Mouse (Mus musculus) gastrocnemius, postnatal 14 days (tissue): ENCODE data around the gene Ifi213. TPM values are rescaled to one million over a fixed set of nuclear protein-coding genes. Genes with fewer than 3 reads are reported as not detected.
"Not testable (repeated sequence)": the region's sequence is repeated elsewhere in the genome, so short reads cannot be mapped to it uniquely, and the experiment has no call there.

Experiments used
- DNase-seq: peaks from one replicate; pipeline ENCODE4 v3.0.0; 2021; ENCODE audit warnings: mixed read lengths
- intact Hi-C: fragments of 180-260 bp; cut with DNase I; formaldehyde crosslinking; loops from one replicate; pipeline ENCODE4 v1.15.1; 2025; ENCODE audit warnings: low total_unique reads
- long read RNA-seq, 2 experiments: library from polyadenylated mRNA; stranded (forward); transcript quantifications; one replicate each; pipeline ENCODE4 v2.0.0; 2021
- microRNA-seq, 2 experiments: library from miRNA; unstranded; fragments of <30 nt; microRNA quantifications; one replicate each; pipeline ENCODE4 v1.2.0; 2021
- total RNA-seq, 2 experiments: library from RNA; stranded (reverse); gene quantifications; 2 replicates each; pipeline ENCODE4 v1.2.3; 2021

Ifi213 gene
- not detected for total RNA-seq
- long read RNA-seq, experiment 1 = 0 reads
- long read RNA-seq, experiment 2 = 0 reads

DNA sequence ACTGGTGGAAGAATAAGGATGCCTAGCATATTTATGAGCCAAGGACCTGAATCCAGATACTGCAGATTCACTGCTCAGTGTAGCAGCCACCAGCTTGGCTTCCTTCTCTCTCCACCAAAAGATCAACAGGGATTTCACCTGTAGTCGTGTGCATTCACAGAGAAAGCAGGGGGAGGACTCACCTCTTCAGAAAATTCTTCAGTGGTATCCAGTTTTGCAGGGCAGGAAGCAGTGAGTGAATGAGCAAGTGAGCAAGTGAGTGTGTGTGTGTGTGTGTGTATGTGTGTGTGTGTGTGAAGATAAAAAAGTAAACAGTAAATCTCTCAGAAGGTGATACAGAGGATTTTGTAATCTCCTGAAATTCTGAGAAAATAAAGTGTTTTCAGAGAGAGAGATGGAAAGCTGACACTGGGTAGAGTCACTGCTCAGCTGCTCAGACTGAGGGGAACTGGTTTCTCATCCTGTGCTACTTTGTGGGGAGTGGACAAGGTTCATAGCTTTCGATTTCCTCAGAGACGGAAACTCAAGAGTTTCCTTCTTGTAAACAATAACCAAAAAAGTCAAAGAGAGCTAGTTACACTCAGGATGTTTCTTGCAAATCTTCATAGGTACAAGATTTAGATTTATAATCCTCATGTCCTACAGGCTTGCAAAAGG lies at the start of gene Ifi213:
Gene Ifi213 (minus strand): TSS at position 437 of the 657 bp plus-strand sequence.
- DNase-seq, intact Hi-C loops: not testable (repeated sequence)

DNA sequence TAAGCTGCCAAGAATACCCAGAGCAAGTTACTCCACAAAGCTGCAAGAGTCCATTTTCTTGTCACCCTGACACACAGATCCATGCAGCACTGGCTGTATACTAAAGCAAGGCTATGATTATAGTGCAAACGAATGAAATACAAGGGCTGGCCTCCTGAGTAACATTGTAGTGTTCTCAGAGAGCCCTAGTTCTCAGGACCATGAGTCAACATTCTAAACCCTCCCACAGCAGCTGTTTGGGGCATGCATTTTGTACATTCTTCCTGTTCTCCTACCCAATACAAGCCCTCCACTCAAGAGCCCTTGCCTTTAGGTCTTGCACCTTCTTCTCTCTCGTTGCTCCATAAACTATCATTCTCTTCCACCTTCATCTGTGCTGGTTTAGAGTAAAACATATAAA lies 46.3 kb upstream of the Ifi213 start:
- intact Hi-C loops = no loop called here
- no peak for DNase-seq

DNA sequence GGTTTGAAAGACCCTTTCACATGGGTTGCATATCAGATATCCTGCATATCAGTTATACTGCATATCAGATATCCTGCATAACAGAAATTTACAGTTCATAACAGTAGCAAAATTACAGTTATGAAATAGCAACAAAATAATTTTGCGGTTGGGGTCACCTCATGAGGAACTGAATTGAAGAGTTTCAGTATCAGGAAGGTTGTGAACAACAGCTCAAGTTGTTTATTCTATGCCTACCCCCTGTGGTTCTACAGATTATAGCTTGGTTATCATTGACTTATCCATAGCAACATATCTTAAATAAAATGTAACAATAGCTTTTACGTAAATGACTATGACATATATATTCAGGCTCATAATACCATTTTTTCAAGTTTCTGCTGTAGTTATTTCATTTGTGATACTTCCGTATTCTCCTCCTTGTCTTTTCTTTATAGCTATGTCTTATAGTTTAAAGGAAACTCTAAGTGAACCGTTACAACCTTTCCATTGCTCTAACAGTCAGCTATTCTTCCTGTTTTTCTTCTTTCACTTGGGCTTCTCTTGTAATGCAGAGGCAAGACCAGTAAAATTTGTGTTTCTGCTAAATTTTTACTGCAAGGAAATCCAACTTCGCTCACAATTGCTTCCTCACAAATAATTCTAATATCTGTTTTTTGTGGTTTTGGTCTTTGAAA lies 35.0 kb upstream of the Ifi213 start:
- intact Hi-C loops = no loop called here

DNA sequence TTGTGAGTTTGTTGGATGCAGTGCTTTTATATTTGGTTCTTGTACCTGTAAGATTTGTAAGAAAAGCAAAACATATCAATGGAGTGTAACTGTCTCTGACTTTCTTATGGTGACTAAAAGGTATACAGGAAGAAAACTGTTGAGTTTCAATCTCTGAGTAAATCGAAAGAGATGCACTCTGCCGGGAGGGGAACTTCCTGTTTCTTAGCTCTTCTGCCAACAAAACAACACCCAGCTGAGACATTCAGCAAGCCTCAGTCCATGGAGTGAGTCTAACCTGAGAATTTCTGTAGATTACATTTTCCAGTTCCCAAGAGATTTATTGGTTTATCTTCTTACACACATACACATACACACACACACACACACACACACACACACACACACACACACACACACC lies 31.5 kb upstream of the Ifi213 start, which contains the start of gene Ifi209:
Gene Ifi209 (plus strand): TSS at position 296 of the 400 bp plus-strand sequence.
- not testable (repeated sequence) for DNase-seq

More for the DNA sequence above, 35.0 kb upstream of the Ifi213 start:
- no peak for DNase-seq

DNA sequence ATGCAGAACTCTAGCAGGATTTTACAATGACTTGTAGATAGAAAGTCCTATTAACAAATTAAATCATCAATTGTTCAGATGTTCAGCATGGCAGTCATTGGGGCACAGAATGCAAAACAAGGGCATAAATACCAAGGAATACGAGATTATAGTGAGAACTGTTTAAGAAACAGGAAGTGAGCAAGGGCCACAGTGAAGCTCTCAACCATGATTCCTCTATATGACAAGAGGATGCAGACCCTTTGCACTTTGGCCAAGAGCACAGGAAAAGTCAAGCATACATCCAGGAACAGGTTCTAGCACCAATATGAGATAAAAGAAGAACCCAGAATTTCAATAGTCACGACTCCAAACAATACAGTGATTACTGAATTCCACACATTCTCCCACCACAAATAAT lies 27.6 kb upstream of the Ifi213 start:
- intact Hi-C loops = no loop called here
- no peak for DNase-seq

More for the DNA sequence above, 31.5 kb upstream of the Ifi213 start, which contains the start of gene Ifi209:
- intact Hi-C loops = not testable (repeated sequence)

DNA sequence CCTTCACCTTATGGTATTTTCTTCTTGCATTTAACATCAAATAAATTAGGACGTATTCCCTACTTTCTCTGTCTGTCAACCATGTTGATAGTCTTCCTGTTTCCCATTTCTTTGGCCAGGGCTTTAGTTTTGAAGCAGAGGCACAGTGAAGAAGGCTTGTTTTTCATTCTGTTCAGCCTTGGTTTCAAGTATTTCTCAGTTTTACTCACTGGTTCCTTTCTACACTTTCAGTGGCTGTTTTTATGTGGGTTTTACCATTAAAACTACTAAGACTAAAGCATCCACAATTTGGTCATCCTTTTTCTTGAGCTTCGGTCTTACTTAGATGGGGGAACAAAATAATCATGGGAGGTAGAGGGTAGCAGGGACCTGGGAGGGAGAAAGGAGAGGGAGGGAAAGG lies 25.0 kb upstream of the Ifi213 start:
- no peak for DNase-seq
- intact Hi-C loops = no loop called here

DNA sequence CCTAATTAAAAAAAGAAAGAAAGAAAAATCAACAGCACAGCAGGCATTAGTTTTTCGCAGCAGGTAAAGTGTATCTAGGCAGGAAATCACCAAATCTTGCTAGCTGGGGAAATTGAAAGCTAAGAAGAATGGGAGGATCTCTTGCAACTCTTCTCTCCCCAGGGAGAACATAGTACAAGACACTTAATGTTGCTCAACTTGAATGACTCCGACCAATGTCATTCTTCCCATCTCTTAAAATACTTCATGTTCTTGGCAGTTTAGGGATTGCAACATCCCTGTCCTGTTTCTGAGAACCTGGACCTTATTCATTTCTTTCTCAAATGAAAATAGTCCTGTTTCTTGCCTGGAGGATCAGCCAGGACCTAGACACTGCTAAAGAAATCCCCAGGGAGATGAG lies 23.1 kb upstream of the Ifi213 start:
- intact Hi-C loops, DNase-seq: not testable (repeated sequence)

DNA sequence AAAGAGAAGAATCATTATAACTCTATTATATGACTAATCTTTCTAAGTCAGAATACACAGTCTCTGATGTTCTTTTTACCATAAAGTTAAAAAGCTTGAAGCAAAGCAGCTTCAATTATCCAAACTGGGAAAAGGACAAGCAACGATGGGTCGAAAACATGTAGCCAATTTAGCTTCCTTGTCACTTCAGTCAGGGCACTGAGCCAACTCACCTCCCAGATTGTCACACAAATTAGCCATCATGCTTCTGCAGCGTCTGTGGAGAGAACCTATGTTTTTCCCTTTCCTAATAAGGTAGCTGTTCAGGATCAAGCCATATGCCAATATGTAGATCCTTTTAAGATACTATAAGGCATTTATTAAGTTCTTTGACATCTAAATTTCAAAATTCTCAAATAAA lies 11.2 kb upstream of the Ifi213 start:
- intact Hi-C loops, DNase-seq: not testable (repeated sequence)

DNA sequence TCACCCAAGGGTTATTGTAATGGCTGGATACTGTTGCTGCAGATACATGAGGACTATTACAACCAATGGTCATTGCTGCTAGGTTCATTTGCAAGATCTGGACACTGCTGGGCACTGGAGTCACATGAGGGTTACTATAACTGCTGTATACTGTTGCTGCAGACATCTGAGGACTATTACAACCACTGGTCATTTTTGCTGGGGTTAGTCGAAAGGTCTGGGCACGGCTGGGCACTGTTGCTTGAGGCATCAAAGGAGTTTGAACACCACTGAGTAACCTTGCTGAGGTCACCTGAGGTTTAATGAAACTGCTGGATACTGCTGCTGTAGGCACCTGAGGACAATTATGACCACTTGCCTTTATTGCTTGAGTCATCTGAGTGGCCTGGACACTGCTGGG lies 9.4 kb downstream of the Ifi213 start:
- intact Hi-C loops, DNase-seq: not testable (repeated sequence)

DNA sequence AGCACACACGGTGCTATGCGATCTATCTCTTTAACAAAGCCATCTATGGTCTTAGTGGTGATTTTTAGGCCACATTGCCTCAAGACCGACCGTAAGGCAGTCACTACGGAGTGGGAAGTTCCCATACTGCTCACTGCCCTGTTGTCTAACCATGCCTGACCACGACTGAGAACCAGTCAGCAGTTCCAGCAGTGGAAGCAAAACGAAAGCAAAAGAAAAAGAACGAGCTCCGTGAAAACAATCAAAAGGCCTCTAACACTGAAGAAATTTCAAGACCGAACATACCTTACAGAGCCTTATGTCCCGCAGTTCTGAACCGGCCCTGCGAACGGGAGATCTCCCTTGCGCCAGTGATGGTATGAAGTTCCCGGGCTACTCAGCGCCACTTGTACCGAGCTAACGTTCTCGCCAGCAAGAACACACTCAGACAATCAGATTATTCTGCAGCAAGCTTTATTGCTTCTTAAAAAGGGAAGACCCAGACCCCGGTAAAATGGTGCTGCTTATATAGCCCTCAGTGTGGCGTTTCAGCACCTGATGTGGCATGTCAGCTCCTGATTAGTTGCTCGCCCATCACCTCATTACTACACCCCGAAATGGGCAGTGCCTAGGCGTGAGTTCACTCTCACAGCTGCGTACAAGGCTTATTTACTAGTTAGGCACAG lies 19.0 kb downstream of the Ifi213 start:
- no peak for DNase-seq
- intact Hi-C loops = no loop called here

DNA sequence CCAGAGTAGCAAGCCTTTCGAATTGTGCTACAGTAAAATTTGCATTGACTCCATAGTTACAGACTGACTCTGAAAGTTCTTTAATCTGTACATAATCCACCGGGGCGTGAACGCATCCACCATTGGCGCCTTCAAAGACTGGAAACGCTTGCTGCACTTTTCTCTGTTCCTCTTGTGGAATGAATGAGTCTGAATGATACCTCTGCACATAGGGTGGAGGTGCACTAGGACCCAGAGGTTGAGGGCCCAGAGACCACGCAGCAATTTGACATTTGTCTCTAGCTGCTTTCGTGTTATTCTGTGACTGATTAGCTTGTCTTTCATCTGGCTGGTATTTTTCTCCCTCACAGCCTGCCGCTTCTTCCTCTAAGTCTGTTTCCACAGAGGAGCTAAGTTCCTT lies 20.0 kb downstream of the Ifi213 start:
- intact Hi-C loops = no loop called here
- no peak for DNase-seq

DNA sequence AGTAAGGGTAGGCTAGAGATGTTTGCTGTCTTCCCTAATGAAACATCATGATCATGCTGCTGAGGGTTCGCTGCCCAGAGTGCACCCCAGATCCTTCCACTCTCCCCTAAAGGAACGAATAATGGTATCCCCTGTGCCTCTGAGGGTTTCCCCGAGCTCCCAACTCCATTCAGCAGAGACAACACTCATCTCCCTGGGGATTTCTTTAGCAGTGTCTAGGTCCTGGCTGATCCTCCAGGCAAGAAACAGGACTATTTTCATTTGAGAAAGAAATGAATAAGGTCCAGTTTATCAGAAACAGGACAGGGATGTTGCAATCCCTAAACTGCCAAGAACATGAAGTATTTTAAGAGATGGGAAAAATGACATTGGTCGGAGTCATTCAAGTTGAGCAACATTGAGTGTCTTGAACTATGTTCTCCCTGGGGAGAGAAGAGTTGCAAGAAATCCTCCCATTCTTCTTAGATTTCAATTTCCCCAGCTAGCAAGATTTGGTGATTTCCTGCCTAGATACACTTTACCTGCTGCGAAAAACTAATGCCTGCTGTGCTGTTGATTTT lies 48.5 kb downstream of the Ifi213 start:
- DNase-seq, intact Hi-C loops: not testable (repeated sequence)

DNA sequence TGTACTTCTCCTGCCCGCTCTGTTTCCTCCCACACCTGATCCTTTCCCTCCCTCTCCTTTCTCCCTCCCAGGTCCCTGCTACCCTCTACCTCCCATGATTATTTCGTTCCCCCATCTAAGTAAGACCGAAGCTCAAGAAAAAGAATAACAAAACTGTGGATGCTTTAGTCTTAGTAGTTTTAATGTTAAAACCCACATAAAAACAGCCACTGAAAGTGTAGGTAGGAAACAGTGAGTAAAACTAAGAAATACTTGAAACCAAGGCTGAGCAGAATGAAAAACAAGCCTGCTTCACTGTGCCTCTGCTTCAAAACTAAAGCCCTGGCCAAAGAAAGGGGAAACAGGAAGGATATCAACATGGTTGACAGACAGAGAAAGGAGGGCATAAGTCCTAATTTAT lies 50.3 kb downstream of the Ifi213 start:
- intact Hi-C loops, DNase-seq: not testable (repeated sequence)

DNA sequence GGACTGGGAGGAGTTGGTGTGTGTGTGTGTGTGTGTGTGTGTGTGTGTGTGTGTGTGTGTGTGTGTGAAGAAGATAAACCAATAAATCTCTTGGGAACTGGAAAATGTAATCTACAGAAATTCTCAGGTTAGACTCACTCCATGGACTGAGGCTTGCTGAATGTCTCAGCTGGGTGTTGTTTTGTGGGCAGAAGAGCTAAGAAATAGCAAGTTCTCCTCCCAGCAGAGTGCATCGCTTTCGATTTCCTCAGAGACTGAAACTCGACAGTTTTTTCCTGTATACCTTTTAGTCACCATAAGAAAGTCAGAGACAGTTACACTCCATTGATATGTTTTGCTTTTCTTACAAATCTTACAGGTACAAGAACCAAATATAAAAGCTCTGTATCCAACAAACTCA lies 63.3 kb downstream of the Ifi213 start, which contains the start of gene Ifi214:
Gene Ifi214 (minus strand): TSS at position 167 of the 400 bp plus-strand sequence.
- intact Hi-C loops, DNase-seq: not testable (repeated sequence)

DNA sequence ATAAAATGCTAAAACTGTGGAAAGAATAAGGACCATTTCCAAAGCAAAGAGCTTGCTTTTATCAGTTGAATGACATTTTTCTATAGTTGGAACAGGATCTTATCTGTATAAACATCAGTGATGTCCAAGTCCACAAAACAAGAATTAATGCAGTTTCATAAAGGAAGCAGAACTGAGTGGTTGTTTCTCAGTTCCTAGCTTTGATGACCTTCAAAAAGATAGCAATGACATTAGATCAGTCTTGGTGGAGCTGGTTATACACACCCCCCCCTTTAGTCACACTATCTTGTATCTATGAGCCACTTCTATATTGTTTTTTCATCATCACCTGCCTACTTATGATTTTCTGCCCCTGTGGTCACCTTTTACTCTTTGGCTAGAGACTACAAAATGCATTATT lies 77.6 kb downstream of the Ifi213 start:
- intact Hi-C loops = no loop called here
- no peak for DNase-seq

Small RNA genes lying within 50 kb of the gene (microRNA-seq; reads per million reads assigned to microRNA genes)
- gene Gm44339 (0 reads per million in 2 experiments), gene Gm44481 (0 reads per million in 2 experiments)

Other genes starting within 250 kb of the Ifi213 start
- under 1 TPM; 0.35 to 0.69 TPM for gene Aim2, start 248.4 kb downstream of the Ifi213 start, total RNA-seq
- gene Cadm3, start 231.6 kb downstream of the Ifi213 start, total RNA-seq = 10 to 100 TPM; 15.4 to 21.4 TPM
- gene Ifi206, start 108.2 kb downstream of the Ifi213 start, total RNA-seq = not detected
- not detected for gene Ifi214, start 63.3 kb downstream of the Ifi213 start, total RNA-seq
- gene Ifi209, start 31.6 kb upstream of the Ifi213 start, total RNA-seq = under 1 TPM; 0.09 to 0.12 TPM
- under 1 TPM in 1 of 2 experiments, not detected in 1; 0.08 TPM for gene Ifi208, start 74.4 kb upstream of the Ifi213 start, total RNA-seq
- 1 to 10 TPM; 1.5 to 4.3 TPM for gene Ifi207, start 142.5 kb upstream of the Ifi213 start, total RNA-seq
- 1 to 10 TPM; 2.1 to 4.1 TPM for gene Ifi204, start 167.7 kb upstream of the Ifi213 start, total RNA-seq